8 mouse cellular contexts compared by ENCODE assay signal in genomic region chr19:10033211-10033973, GRCm38 (mm10). TPM values are rescaled to one million over a fixed set of nuclear protein-coding genes. Genes with fewer than 3 reads are reported as not detected.
A peak's percentile ranks its signal among the peaks of the same experiment; 100 is the strongest.
DNase-seq lines count a peak whose midpoint lies in the region; ATAC-seq and TF ChIP-seq lines count a peak whose summit lies in the region.

No protein-coding gene starts in this region.

- H3K4me2 ChIP-seq in hindbrain, postnatal 0 days (ENCODE audit: low read depth, low read length): no peak overlapping the region
- H3K4me2 ChIP-seq in limb, embryonic 11.5 days (ENCODE audit: low read depth, severe bottlenecking): no peak overlapping the region
- no peak overlapping the region for H3K4me2 ChIP-seq in midbrain, embryonic 12.5 days (replicated peaks)

- TF ChIP-seq CTCF in hindbrain, postnatal 0 days (IDR thresholded peaks at IDR 0.05; ENCODE audit: low read depth): peak; percentile 91

- peaks cover 6% of the 10 kb centered on the region; the same call in 1 of the 2 replicates for H3K27me3 ChIP-seq in forebrain, embryonic 10.5 days (ENCODE audit: poor library complexity, severe bottlenecking)
- no peaks in the 10 kb centered on the region for H3K27me3 ChIP-seq in hindbrain, postnatal 0 days (ENCODE audit: insufficient read depth, low read length)
- H3K27me3 ChIP-seq in limb, embryonic 11.5 days (ENCODE audit: control insufficient read depth, insufficient read depth, low read length): no peaks in the 10 kb centered on the region
- H3K27me3 ChIP-seq in midbrain, embryonic 12.5 days: no peaks in the 10 kb centered on the region
- no peaks in the 10 kb centered on the region for H3K27me3 ChIP-seq in splenic B cell, adult 2 months (ENCODE audit: control insufficient read depth, insufficient read depth, low read length, poor library complexity, severe bottlenecking)

- H3K9ac ChIP-seq in hindbrain, postnatal 0 days (replicated peaks; ENCODE audit: low read length): no peak overlapping the region
- no peak overlapping the region for H3K9ac ChIP-seq in limb, embryonic 11.5 days (ENCODE audit: low read length)
- no peak overlapping the region for H3K9ac ChIP-seq in midbrain, embryonic 12.5 days (replicated peaks)

- peaks cover 10% of the 10 kb centered on the region; the same call in 1 of the 2 replicates for H3K36me3 ChIP-seq in forebrain, embryonic 10.5 days (replicated peaks)
- peaks cover 4% of the 10 kb centered on the region; the same call in 1 of the 2 replicates for H3K36me3 ChIP-seq in hindbrain, postnatal 0 days (ENCODE audit: insufficient read depth, low read length)
- peaks cover 2% of the 10 kb centered on the region; the same call in 1 of the 2 replicates for H3K36me3 ChIP-seq in limb, embryonic 11.5 days (ENCODE audit: control insufficient read depth, insufficient read depth, low read length)
- no peaks in the 10 kb centered on the region for H3K36me3 ChIP-seq in midbrain, embryonic 12.5 days
- no peaks in the 10 kb centered on the region for H3K36me3 ChIP-seq in splenic B cell, adult 2 months (ENCODE audit: control insufficient read depth, insufficient read depth, low read length, poor library complexity, severe bottlenecking)

- H3K27ac ChIP-seq in forebrain, embryonic 10.5 days: no peak overlapping the region
- no peak overlapping the region for H3K27ac ChIP-seq in hindbrain, postnatal 0 days
- H3K27ac ChIP-seq in limb, embryonic 11.5 days (replicated peaks; ENCODE audit: low read depth, low read length): no peak overlapping the region
- H3K27ac ChIP-seq in midbrain, embryonic 12.5 days (replicated peaks): no peak overlapping the region

- DNase-seq in gastrocnemius, adult 18-20 months (ENCODE audit: low spot score): peak; percentile 65
- no peak for DNase-seq in gastrocnemius, postnatal 25 days
- peak; percentile 80 for DNase-seq in brain, adult 2 months (ENCODE audit: low read depth, low spot score)
- peak; percentile 65 for DNase-seq in forebrain, embryonic 10.5 days (ENCODE audit: extremely low spot score, low spot score)
- peak; percentile 83 for DNase-seq in hindbrain, postnatal 0 days (ENCODE audit: low spot score)
- peak; percentile 70 for DNase-seq in limb, embryonic 11.5 days (ENCODE audit: low spot score)
- peak; percentile 80 for DNase-seq in splenic B cell, adult 2 months (ENCODE audit: low read depth, low spot score)

- peaks cover 29% of the 10 kb centered on the region for H3K4me1 ChIP-seq in forebrain, embryonic 10.5 days
- no peaks in the 10 kb centered on the region for H3K4me1 ChIP-seq in hindbrain, postnatal 0 days (ENCODE audit: insufficient read depth, low read length)
- no peaks in the 10 kb centered on the region for H3K4me1 ChIP-seq in limb, embryonic 11.5 days (ENCODE audit: control insufficient read depth, insufficient read depth, low read length)
- no peaks in the 10 kb centered on the region for H3K4me1 ChIP-seq in midbrain, embryonic 12.5 days

- 31% methylated on average over 8 of the region's 8 CpGs for WGBS in forebrain, embryonic 10.5 days
- WGBS in hindbrain, postnatal 0 days: 29% methylated on average over 8 of the region's 8 CpGs
- WGBS in limb, embryonic 11.5 days: 43% methylated on average over 8 of the region's 8 CpGs
- WGBS in midbrain, embryonic 12.5 days: 38% methylated on average over 8 of the region's 8 CpGs

- H3K9me3 ChIP-seq in forebrain, embryonic 10.5 days: no peaks in the 10 kb centered on the region
- no peaks in the 10 kb centered on the region for H3K9me3 ChIP-seq in hindbrain, postnatal 0 days (ENCODE audit: low read length)
- H3K9me3 ChIP-seq in limb, embryonic 11.5 days (ENCODE audit: control insufficient read depth, low read length): no peaks in the 10 kb centered on the region
- H3K9me3 ChIP-seq in midbrain, embryonic 12.5 days: no peaks in the 10 kb centered on the region

- ATAC-seq in hindbrain, postnatal 0 days: peak; percentile 38; the same call in 1 of the 2 replicates
- ATAC-seq in limb, embryonic 11.5 days (ENCODE audit: insufficient number of reproducible peaks, low FRiP score, low TSS enrichment, low read depth): 0 out of 2 replicates have a peak, but pooled peaks have one; percentile 36
- peak; percentile 50 for ATAC-seq in midbrain, embryonic 12.5 days (ENCODE audit: low FRiP score, low read depth)

- H3K4me3 ChIP-seq in forebrain, embryonic 10.5 days: no peak overlapping the region
- no peak overlapping the region for H3K4me3 ChIP-seq in hindbrain, postnatal 0 days (ENCODE audit: low read length)
- no peak overlapping the region for H3K4me3 ChIP-seq in limb, embryonic 11.5 days (ENCODE audit: low read depth, low read length)
- H3K4me3 ChIP-seq in midbrain, embryonic 12.5 days: no peak overlapping the region

RNA-seq across cellular contexts. Expression of gene Fads3, which starts 8.0 kb away (rescaled TPM):
- 1 to 10 TPM; 2.2 to 5.7 TPM for total RNA-seq in gastrocnemius, adult 18-20 months (2021)
- total RNA-seq in gastrocnemius, postnatal 25 days (2021): 1 to 10 TPM; 3.1 to 7.2 TPM
- polyA plus RNA-seq in forebrain, embryonic 10.5 days (2016; fragmentation: Nextera tagmentation; extraction: Ambion mirVana): 4.6 and 5.5 TPM in 2 replicates
- total RNA-seq in hindbrain, postnatal 0 days (2014; rRNA removed): 52.5 and 59.0 TPM in 2 replicates
- polyA plus RNA-seq in hindbrain, postnatal 0 days (2015; fragmentation: Nextera tagmentation; extraction: Ambion mirVana): 35.1 and 37.4 TPM in 2 replicates
- polyA plus RNA-seq in limb, embryonic 11.5 days (2014; fragmentation: Nextera tagmentation; extraction: Ambion mirVana): 2.3 and 3.3 TPM in 2 replicates
- polyA plus RNA-seq in midbrain, embryonic 12.5 days (2016; fragmentation: Nextera tagmentation; extraction: Ambion mirVana): 9.6 and 10.7 TPM in 2 replicates

RNA-seq across cellular contexts. Expression of gene Rab3il1, which starts 31.9 kb away (rescaled TPM):
- total RNA-seq in gastrocnemius, adult 18-20 months (2021): 1 to 10 TPM; 3.0 to 4.5 TPM
- total RNA-seq in gastrocnemius, postnatal 25 days (2021): 1 to 10 TPM; 6.0 to 6.5 TPM
- polyA plus RNA-seq in forebrain, embryonic 10.5 days (2016; fragmentation: Nextera tagmentation; extraction: Ambion mirVana): 39.3 and 39.8 TPM in 2 replicates
- 19.7 and 23.0 TPM in 2 replicates for total RNA-seq in hindbrain, postnatal 0 days (2014; rRNA removed)
- 20.1 and 22.2 TPM in 2 replicates for polyA plus RNA-seq in hindbrain, postnatal 0 days (2015; fragmentation: Nextera tagmentation; extraction: Ambion mirVana)
- polyA plus RNA-seq in limb, embryonic 11.5 days (2014; fragmentation: Nextera tagmentation; extraction: Ambion mirVana): 39.8 and 44.5 TPM in 2 replicates
- polyA plus RNA-seq in midbrain, embryonic 12.5 days (2016; fragmentation: Nextera tagmentation; extraction: Ambion mirVana): 28.2 and 34.2 TPM in 2 replicates

RNA-seq across cellular contexts. Expression of gene Best1, which starts 32.0 kb away (rescaled TPM):
- total RNA-seq in gastrocnemius, adult 18-20 months (2021): under 1 TPM; 0.11 to 0.24 TPM
- under 1 TPM; 0.21 to 0.26 TPM for total RNA-seq in gastrocnemius, postnatal 25 days (2021)
- 2.1 and 2.3 TPM in 2 replicates for polyA plus RNA-seq in forebrain, embryonic 10.5 days (2016; fragmentation: Nextera tagmentation; extraction: Ambion mirVana)
- 0.86 and 1.5 TPM in 2 replicates for total RNA-seq in hindbrain, postnatal 0 days (2014; rRNA removed)
- polyA plus RNA-seq in hindbrain, postnatal 0 days (2015; fragmentation: Nextera tagmentation; extraction: Ambion mirVana): 2.6 and 3.0 TPM in 2 replicates
- 1.9 and 2.4 TPM in 2 replicates for polyA plus RNA-seq in limb, embryonic 11.5 days (2014; fragmentation: Nextera tagmentation; extraction: Ambion mirVana)
- polyA plus RNA-seq in midbrain, embryonic 12.5 days (2016; fragmentation: Nextera tagmentation; extraction: Ambion mirVana): 1.1 TPM in 2 replicates

RNA-seq across cellular contexts. Expression of gene Fth1, which starts 53.0 kb away (rescaled TPM):
- total RNA-seq in gastrocnemius, adult 18-20 months (2021): 1,000 to 10,000 TPM; 2,098 to 2,234 TPM
- total RNA-seq in gastrocnemius, postnatal 25 days (2021): 1,000 to 10,000 TPM; 1,951 to 1,957 TPM
- polyA plus RNA-seq in forebrain, embryonic 10.5 days (2016; fragmentation: Nextera tagmentation; extraction: Ambion mirVana): 1,226 and 1,339 TPM in 2 replicates
- 301 and 443 TPM in 2 replicates for total RNA-seq in hindbrain, postnatal 0 days (2014; rRNA removed)
- 2,616 and 2,786 TPM in 2 replicates for polyA plus RNA-seq in hindbrain, postnatal 0 days (2015; fragmentation: Nextera tagmentation; extraction: Ambion mirVana)
- 1,189 and 1,219 TPM in 2 replicates for polyA plus RNA-seq in limb, embryonic 11.5 days (2014; fragmentation: Nextera tagmentation; extraction: Ambion mirVana)
- polyA plus RNA-seq in midbrain, embryonic 12.5 days (2016; fragmentation: Nextera tagmentation; extraction: Ambion mirVana): 1,351 and 1,421 TPM in 2 replicates
